Mouse (Mus musculus) gastrocnemius, postnatal 14 days (tissue): ENCODE measurements around the gene Ccdc73. TPM values are rescaled to one million over a fixed set of nuclear protein-coding genes. Genes with fewer than 3 reads are reported as not detected.
"Not testable (repeated sequence)": the region's sequence is repeated elsewhere in the genome, so short reads cannot be mapped to it uniquely, and the experiment has no call there.

ENCODE experiments used
- DNase-seq: peaks from one replicate; pipeline ENCODE4 v3.0.0; 2021; ENCODE audit warnings: mixed read lengths
- intact Hi-C: fragments of 180-260 bp; cut with DNase I; formaldehyde crosslinking; loops from one replicate; pipeline ENCODE4 v1.15.1; 2025; ENCODE audit warnings: low total_unique reads
- long read RNA-seq, 2 experiments: library from polyadenylated mRNA; stranded (forward); transcript quantifications; one replicate each; pipeline ENCODE4 v2.0.0; 2021
- total RNA-seq, 2 experiments: library from RNA; stranded (reverse); gene quantifications; 2 replicates each; pipeline ENCODE4 v1.2.3; 2021

Gene Ccdc73
- total RNA-seq, result 1 to 10 TPM; 4.0 to 4.4 TPM
- long read RNA-seq, experiment 1, partial matches to known transcripts, result 0 of 3 reads
- long read RNA-seq, experiment 1, other reads (novel, unspliced or antisense), result 0 of 3 reads
- long read RNA-seq, experiment 2, partial matches to known transcripts, result 0 of 1 reads
- long read RNA-seq, experiment 2, other reads (novel, unspliced or antisense), result 1 of 1 reads

DNA sequence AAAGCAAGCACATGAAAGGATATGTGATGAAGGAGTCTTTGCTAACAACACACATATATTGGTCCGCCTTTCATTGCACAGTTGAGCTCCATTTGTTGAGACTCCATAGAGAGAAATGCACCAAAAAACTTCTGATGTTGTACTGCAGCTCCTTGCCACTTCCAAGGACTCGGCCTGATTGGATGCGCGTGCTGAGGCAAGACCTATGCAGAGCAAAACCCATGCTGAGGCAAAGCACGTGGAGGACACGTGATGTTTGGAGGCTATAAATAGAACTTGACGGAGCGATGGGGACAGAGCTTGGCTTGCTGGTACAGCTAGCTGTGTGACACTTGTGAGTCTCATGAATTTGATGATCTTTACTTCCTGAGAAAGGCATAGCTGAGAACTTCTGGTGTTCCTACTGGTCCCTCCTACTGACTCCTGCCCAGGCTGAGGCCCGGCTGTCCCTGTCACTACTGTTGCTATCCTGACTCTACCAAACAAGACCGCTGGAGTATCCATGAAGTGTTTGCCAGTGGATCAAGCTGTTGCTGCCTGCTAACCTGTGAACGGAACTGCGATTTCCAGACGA, at the start of gene Ccdc73:
Gene Ccdc73, plus strand, starts transcription at position 524 of the 574 bp plus-strand sequence.
- no peak for DNase-seq
- intact Hi-C loops, result no loop called here

DNA sequence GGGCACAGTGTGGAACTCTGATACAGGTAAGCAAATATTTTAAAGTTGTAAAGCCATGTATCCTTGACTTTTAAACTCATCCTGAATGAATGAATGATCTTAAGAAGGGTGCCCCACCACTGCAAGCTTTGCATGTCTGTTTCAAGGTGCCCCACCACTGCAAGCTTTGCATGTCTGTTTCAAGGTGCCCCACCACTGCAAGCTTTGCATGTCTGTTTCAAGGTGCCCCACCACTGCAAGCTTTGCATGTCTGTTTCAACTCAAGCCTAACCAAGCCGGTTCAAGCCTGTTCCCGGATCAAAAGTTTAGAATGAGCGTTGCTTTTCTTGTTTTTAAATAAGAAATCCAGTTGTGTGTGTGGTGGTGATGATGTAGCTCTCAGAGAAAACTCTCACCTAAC, 48.8 kb upstream of the Ccdc73 start:
- DNase-seq, result not testable (repeated sequence)

DNA sequence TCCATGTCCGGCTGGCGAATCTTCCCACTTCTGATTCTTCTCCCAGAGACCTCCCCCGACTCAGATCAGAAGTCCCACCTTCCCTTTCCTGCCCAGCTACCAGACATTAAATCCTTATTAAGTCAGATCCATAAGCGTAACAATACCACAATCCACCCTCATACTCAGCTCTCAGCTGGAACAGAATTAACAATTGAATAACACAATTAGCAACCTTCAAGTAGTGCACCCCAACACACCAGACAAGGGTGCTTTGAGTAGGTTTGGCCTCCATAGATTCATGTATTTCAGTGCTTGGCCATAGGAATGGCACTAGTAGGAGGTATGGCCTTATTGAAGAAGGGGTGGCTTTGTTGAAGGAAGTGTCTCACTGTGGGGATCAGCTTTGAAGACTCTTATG, 41.4 kb upstream of the Ccdc73 start:
- intact Hi-C loops, result no loop called here

More for the DNA sequence above, 48.8 kb upstream of the Ccdc73 start:
- intact Hi-C loops, result not testable (repeated sequence)

DNA sequence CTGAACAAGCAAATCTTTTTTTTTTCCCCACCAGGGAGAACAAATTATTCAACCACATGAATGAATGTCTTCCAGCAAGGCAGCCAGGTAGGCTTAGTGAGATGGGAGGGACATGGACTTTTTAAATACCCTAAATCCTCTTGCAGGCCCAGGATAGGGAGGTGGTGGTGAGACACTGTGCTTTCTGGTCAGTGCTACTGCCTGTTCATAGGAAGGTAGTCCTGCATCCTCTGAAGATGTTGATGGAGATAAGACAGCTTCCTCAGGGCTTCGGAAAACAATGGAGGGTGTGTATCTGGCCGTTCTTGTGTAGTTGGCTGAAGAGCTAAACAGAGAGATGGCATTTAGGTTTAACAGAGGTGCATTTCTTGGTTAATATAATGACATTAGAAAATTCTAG, 35.1 kb upstream of the Ccdc73 start:
- intact Hi-C loops, result no loop called here
- no peak for DNase-seq

More for the DNA sequence above, 41.4 kb upstream of the Ccdc73 start:
- no peak for DNase-seq

DNA sequence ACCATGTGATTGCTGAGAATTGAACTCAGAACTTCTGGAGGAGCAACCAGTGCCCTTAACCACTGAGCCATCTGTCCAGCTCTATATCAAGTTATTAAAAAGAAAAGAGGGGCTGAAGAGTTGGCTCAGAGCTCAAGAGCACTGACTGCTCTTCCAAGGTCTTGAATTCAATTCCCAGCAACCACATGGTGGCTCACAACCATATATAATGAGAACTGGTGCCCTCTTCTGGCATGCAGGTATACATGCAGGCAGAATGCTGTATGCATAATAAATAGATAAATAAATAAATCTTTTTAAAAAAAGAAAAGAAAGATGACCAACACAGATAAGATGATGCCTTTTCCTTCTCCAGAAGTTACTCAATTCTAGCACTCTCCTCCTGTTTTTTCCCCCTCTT, 26.6 kb upstream of the Ccdc73 start:
- DNase-seq, result no peak
- intact Hi-C loops, result no loop called here

DNA sequence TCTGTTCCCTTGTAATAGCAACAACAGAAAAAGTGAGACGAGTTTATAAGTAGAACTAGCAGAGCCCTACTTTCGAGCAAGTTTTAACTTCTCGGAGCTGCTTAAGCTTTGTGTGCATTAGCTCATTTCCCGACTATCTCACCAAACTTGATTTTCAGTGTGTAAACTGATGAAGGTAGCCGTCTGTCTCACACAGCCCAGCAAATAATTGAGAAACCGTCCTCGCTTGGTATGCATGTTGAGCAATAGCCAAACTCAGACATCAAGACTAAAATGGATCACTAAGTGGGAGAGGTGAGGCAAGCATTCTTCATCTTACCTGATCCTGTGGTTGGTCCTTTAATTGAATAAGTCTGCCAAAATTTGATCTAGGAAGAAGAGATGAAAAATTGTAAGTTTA, 25.9 kb upstream of the Ccdc73 start:
- intact Hi-C loops, result no loop called here
- no peak for DNase-seq

DNA sequence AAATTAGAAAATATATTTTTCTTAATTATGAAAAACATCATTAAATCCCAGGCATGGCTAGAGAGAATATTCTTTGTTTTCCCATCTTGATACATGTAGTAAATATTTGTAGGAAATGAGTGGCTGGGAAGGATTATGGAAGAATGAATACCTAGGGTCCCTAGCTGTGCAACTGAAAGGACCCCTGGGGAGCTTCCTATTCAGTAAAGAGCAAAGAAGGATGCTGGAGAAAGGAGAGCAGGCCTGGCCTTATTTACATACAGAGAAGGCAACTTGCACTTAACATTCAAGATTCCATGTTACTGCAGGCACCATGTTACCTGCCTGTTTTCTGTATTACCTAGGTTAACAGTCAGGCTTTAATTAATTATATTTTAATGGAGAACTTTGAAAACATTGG, 25.0 kb upstream of the Ccdc73 start:
- DNase-seq, result no peak
- intact Hi-C loops, result no loop called here

DNA sequence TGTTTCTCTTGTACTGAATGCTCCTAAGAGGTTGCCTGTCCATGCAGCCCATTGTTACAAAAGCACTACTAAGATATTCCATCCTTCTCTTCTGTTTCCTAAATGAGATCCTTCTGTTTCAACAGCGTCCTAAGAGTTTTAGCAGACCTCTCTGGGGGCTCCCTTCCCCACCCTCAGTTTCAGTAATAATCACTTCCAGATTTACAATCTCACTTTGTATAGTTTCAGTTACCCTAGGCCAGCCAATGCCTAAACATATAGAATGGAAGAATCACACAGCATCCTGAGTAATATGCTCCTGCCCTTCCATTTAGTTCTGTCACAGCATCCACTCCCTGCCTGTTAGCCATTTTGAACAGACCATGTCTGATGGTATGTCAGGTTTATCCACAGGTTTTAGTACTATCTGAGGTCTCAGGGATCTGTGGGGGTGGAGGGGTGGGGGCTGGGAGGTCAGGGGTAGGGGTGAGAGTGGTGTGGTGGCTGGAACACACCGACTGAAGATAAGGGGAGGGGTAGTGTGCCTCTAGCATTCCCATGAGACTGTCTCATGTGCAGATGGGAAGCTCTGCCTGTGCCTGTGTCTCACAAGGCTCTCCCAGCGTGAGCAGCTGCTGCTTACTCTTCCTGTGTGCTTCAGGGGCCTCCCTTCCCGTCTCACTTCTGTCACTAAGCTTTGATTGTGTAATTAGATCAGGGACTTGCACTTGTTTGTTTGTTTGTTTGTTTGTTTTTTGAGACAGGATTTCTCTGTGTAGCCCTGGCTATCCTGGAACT, 20.8 kb upstream of the Ccdc73 start:
- intact Hi-C loops, result no loop called here

DNA sequence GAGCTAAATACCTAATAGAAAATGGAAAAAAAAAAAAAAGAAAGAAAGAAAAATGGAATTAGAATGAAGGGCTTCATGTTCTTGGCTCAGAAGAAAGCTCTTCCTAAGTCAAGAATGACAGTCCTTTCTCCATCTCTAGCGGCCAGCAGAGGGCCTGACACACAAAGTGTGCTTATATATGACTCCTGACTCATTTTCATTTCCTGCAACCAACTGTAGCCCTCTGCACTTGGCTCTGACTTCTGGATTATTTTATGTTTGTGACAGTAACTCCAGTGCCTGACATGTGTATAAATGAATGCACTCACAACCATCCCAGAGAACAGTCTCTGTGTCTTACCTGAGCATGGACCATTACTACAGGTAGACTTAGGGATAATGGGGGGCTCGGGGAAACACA, 20.0 kb upstream of the Ccdc73 start:
- intact Hi-C loops, result no loop called here
- no peak for DNase-seq

More for the DNA sequence above, 20.8 kb upstream of the Ccdc73 start:
- no peak for DNase-seq

DNA sequence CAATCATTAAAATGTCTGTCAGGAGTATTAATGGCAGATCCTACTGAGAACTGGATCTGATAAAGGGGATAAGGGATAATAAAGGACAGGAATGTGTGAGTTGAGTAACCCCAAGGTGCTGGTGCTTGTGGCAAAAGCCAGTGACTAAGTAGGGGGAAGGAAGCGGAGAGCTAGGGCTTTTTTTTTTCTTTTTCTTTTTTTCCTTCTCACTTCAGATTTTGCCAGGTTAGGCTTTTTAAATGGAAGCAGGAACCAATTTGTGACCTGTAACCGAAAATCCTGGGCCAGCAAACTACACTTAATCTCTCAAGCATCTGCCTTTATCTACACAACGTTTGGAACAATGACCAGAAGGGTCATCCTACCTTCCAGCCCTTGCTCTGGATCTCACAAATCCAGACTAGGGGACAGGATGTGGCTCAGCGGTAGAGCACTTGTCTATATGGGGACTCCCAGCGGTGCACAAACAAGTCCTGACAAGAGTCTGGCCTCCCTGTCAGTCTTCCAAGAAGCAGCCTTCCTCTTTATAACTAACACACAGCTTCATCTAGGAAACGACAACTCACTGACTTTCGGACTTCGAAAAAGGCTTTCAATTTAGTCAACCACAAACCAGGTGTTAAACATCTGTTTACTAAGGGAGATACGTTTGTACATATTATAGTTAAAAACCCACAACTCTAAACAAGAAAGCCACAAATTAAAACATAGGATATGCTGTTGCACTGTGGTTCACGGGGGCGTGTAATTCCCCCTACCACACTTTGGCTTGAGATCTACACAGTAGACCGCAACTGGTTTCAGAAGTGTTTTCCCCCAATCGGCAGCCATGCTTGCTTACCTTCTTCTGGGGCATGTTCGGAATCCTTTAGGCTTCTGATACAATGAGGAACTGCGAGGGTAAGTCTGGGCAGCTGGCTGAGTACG, 19.1 kb upstream of the Ccdc73 start:
- no peak for DNase-seq

DNA sequence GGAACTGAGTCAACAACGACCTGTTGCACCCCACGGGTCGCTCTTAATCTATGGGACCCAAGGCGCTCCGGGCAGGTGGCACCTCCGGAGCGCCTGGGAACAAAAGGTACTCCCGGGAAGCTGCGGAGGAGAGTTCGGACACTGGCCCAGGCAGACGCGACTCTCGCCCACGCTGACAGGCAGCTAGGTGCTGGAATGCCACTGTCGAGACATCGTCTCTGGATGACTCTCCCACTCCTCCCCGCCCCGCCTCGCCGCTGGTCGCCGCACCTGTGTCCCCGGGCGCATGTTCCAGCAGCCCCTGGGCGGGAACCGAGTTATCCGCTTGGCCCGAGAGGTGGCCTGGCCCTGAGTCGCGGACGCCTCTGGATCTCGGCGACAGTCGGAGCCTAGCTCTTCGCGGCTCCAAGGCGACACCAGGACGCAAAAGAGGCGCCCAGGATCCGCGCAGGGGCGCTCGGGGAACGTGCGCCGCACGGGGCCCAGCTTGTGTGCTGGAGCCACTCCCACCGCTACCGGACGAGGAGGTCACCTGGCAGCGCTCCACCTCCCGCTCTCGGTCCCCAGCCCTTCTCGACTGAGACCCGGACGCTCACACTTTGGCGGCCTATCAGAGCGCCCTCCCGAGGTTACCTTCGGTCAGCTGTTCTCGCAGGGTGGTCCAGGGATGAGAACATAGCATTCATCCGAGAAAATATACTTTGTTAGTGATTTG, 18.2 kb upstream of the Ccdc73 start, which contains the start of gene Prrg4:
Gene Prrg4, minus strand, starts transcription at position 601 of the 715 bp plus-strand sequence.
- intact Hi-C loops, result no loop called here
- DNase-seq, result peak; percentile 48

More for the DNA sequence above, 19.1 kb upstream of the Ccdc73 start:
- intact Hi-C loops, result no loop called here

DNA sequence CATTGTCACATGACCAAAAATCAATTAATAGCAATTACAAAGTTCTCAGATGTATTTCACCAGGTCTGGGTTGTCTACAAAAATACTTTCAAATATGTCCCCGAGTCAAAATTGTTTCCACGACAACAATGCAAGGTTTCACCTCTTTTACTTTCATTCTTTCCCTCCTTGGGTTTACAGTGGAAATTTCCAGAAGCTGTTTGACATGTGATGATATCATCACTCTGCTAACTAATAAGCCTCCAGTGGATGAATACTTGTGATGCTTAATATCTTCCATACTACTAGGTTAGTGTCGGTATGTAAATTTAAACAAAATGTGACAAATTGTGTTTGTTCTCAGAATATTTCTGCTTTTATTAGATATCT, 17.6 kb upstream of the Ccdc73 start:
- intact Hi-C loops, result no loop called here
- DNase-seq, result no peak

DNA sequence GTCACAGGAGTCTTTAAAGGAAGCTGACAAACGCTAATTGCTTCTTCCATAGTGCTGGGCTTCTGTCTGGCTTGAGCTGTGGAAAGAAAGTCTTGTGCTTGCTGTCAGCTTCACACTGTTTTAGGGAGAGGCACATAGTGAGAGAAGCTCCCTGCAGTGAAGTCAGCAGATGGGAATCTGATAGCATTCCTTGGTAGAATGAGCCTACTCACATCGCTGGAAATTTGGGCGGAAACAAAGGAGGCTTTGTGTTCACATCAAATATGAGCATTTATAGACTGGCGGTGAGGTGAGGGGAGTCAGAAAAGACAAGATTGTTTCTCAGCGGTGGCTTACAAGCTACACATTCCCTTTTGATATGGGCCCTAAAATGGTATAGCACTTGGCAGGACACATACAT, 15.9 kb upstream of the Ccdc73 start:
- intact Hi-C loops, result no loop called here
- no peak for DNase-seq

DNA sequence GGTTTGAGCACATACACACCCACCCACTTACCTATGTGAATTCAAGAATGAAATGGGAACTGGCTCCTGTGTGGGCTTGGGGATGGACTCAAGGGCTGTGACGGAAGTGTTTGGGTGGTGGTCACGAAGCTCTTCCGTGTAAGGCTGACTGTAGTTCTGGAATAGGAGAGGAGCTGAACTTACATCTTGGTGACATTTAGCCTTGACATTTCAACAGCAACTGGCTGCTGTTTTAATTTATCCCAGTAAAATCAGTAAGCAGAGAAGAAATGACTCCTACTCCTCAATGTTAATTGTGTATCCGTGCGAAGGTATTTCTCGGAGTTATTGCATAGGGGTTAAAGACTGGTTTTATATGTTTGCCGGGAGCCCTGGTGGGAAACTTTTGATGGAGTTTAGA, 15.1 kb upstream of the Ccdc73 start:
- DNase-seq, result no peak
- intact Hi-C loops, result no loop called here

DNA sequence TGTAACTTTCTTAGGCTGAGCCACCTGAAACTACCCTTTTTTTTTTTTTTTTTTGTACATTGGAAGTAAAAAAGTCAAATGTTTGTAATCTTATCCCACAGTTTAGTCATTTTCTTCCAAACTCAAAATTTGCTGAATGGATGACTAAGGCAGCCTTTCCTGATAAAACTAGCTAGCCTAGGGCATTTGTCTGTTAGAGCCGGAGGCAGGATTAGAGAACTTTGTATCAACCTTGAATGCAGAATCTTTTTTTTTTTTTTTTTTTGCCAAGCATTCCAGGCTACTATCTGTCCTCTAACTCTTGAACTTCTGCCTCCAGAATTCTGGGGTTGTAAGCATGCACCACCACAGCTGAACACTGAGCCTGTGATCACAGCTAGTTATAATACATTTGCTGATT, 12.8 kb upstream of the Ccdc73 start:
- intact Hi-C loops, result no loop called here
- no peak for DNase-seq

DNA sequence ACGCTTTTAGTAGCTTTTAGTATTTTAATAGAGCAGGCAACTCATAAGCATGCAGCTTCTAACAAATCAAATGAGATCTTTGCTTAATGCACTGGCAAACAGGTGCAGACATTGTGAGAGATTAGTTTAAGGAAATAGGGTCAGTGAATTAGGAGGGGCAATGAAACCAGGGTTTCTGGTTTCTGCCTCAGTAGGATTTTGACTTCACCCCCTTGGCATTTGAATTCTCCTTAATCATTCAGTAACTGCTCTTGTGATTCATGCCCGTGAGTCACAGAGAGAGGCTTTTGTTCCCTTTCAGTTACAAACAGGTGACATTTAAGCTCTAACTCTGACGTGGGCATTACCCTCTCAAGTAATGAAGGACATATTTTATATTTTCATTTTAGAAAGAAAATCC, 11.9 kb upstream of the Ccdc73 start:
- DNase-seq, result no peak
- intact Hi-C loops, result no loop called here

DNA sequence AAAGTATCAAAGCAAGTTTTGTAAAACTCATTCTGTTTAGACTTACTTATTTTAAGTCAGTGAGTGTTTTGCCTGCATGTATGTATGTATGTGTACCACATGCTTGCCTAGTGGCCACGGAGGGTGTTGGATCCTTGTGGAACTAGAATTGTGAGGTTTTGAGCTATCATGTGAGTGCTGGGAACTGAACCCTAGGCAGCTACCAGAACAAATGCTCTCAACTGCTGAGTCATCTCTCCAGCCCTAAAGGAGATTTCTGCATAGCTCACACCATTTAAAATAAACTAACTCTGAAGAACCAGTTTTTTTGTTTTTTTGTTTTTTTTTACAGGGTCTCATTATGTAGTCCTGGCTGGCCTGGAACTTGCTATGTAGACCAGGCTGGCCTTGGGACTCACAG, 11.4 kb upstream of the Ccdc73 start:
- DNase-seq, result no peak
- intact Hi-C loops, result no loop called here

DNA sequence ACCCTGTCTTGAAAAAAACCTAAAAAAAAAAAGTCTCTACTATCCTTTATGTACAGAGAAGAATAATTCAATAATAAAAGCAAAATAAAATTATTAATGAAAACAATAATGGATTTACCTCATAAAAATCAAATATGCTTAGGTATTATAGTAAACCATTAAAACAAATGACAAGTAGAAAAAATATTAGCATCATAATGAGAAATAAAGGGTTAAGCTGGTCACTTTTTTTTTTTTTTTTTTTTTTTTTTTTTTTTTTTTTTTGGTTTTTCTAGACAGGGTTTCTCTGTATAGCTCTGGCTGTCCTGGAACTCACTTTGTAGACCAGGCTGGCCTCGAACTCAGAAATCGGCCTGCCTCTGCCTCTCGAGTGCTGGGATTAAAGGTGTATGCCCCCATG, 9.5 kb upstream of the Ccdc73 start:
- DNase-seq, intact Hi-C loops: not testable (repeated sequence)

DNA sequence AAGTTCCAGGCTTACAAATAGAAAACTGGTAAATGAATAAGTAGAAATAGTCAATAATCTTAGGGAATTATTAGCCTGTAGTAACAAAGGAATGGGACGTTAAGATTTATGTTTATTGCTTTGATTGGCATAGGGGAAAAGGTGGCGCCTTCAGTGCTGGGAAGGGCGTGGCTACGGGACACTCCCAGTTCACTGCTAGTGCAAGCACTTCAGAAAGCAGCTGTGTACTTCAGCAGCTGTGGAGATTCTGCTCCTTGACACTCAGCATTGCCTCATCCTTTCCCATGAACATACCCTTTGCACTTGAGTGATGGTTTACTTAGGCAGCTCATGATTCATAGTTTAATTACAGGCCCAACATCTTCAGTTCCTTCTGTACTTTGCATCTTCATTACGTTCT, 8.5 kb upstream of the Ccdc73 start:
- intact Hi-C loops, result no loop called here
- no peak for DNase-seq
